Mouse (Mus musculus): ENCODE measurements around the gene Tfpt. TPM values are rescaled to one million over a fixed set of nuclear protein-coding genes. Genes with fewer than 3 reads are reported as not detected.

Gene Tfpt
- total RNA-seq (2021), result 10 to 100 TPM; 24.1 to 26.4 TPM
- long read RNA-seq, experiment 1, transcript Tfpt-204 (6 exons, 1,091 nt), result major isoform, 7 of 13 reads
- long read RNA-seq, experiment 1, partial matches to known transcripts, result 2 of 13 reads
- long read RNA-seq, experiment 1, other reads (novel, unspliced or antisense), result 2 of 13 reads
- long read RNA-seq, experiment 2, transcript Tfpt-204 (6 exons, 1,091 nt), result major isoform, 5 of 11 reads
- long read RNA-seq, experiment 2, partial matches to known transcripts, result 0 of 11 reads
- long read RNA-seq, experiment 2, other reads (novel, unspliced or antisense), result 2 of 11 reads

GRCm38 (mm10) chr7:3629543-3630477 is at the start of gene Tfpt, which contains the start of gene Prpf31:
TSS of gene Tfpt (minus strand) at chr7:3629929.
TSS of gene Prpf31 (plus strand) at chr7:3629985.
- DNase-seq, result peak; percentile 92

GRCm38 (mm10) chr7:3677342-3677741 is 47.6 kb upstream of the Tfpt start, which contains the start of gene Tmc4:
TSS of gene Tmc4 (minus strand) at chr7:3677553.
- no peak for DNase-seq

- DNase-seq, result no peak
Observed at GRCm38 (mm10) chr7:3676371-3676770, 46.6 kb upstream of the Tfpt start.

- no peak for DNase-seq
Observed at GRCm38 (mm10) chr7:3675228-3675548, 45.5 kb upstream of the Tfpt start.

GRCm38 (mm10) chr7:3674507-3675227 is 44.9 kb upstream of the Tfpt start:
- peak; percentile 91 for DNase-seq

GRCm38 (mm10) chr7:3666921-3667391 is 37.2 kb upstream of the Tfpt start:
- peak; percentile 44 for DNase-seq

- DNase-seq, result peak; percentile 96
Observed at GRCm38 (mm10) chr7:3665215-3666114, 35.7 kb upstream of the Tfpt start, which contains the start of gene Leng1. TSS of gene Leng1 (minus strand) at chr7:3665840.

GRCm38 (mm10) chr7:3664524-3665214 is 34.9 kb upstream of the Tfpt start:
- peak; percentile 30 for DNase-seq

- DNase-seq, result no peak
Observed at GRCm38 (mm10) chr7:3658578-3658977, 28.8 kb upstream of the Tfpt start.

GRCm38 (mm10) chr7:3656966-3657365 is 27.2 kb upstream of the Tfpt start:
- no peak for DNase-seq

GRCm38 (mm10) chr7:3646641-3647040 is 16.9 kb upstream of the Tfpt start:
- DNase-seq, result no peak

- DNase-seq, result no peak
Observed at GRCm38 (mm10) chr7:3646188-3646587, 16.5 kb upstream of the Tfpt start.

- DNase-seq, result no peak
Observed at GRCm38 (mm10) chr7:3645488-3646025, 15.8 kb upstream of the Tfpt start.

GRCm38 (mm10) chr7:3644672-3645487 is 15.2 kb upstream of the Tfpt start, which contains the start of gene Cnot3:
TSS of gene Cnot3 (plus strand) at chr7:3645268.
- peak; percentile 97 for DNase-seq

- DNase-seq, result no peak
Observed at GRCm38 (mm10) chr7:3644348-3644671, 14.6 kb upstream of the Tfpt start.

- DNase-seq, result no peak
Observed at GRCm38 (mm10) chr7:3643843-3644242, 14.1 kb upstream of the Tfpt start.

- no peak for DNase-seq
Observed at GRCm38 (mm10) chr7:3643412-3643811, 13.7 kb upstream of the Tfpt start.

GRCm38 (mm10) chr7:3630478-3630815 is 718 bp upstream of the Tfpt start:
- DNase-seq, result no peak

GRCm38 (mm10) chr7:3629030-3629429 is 699 bp downstream of the Tfpt start:
- DNase-seq, result no peak
